Mouse (Mus musculus) 416B (cell line): ENCODE data around the gene Smarce1.

Experiments used
- DNase-seq: peaks from one replicate; pipeline ENCODE4 v3.0.0; 2011; ENCODE audit warnings: low read depth

Gene Smarce1

GRCm38 (mm10) chr11:99169438-99169837 lies 61.4 kb downstream of the Smarce1 start:
- no peak for DNase-seq

GRCm38 (mm10) chr11:99168030-99168474 lies 62.8 kb downstream of the Smarce1 start:
- DNase-seq, result no peak

- DNase-seq, result no peak
These were observed 63.2 kb downstream of the Smarce1 start for GRCm38 (mm10) chr11:99167576-99167975.

- DNase-seq, result no peak
These were observed 64.6 kb downstream of the Smarce1 start for GRCm38 (mm10) chr11:99166241-99166640.

- peak; percentile 57 for DNase-seq
These were observed 65.6 kb downstream of the Smarce1 start for GRCm38 (mm10) chr11:99165031-99165752.

- peak; percentile 58 for DNase-seq
These were observed 67.7 kb downstream of the Smarce1 start for GRCm38 (mm10) chr11:99162972-99163686.

- DNase-seq, result peak; percentile 28
These were observed 69.2 kb downstream of the Smarce1 start for GRCm38 (mm10) chr11:99161648-99162047.

GRCm38 (mm10) chr11:99160228-99160627 lies 70.6 kb downstream of the Smarce1 start:
- no peak for DNase-seq
